Mouse (Mus musculus): ENCODE measurements at regions not wholly inside any gene's neighbourhood (a gene's known extent, or its start where the extent isn't known, plus 50 kb on each side); places are given as distances from the start of the nearest gene placed in this dataset.
A peak's percentile ranks its signal among the peaks of the same experiment; 100 is the strongest.

DNA sequence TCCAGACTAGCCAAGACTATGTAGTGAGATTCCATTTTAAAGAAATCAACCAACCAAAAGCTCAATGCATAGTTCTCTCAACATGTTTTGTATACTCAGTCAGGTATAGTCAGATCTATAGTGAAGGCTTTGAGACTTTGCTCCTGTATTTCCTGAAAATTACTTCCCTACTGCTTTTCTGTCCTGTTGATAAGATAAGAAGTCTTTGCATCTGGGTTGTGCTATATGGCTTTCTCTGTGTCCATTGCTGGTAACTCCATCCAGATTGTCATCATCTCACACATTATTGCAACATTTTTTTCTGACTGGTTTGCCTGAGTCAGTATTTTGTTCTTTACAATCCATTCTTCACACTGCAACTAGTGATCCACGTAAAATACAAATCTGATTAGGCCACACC is 74.0 kb downstream of the Agtr2 start:
- WGBS (ENCODE audit: missing documents): 75% methylated on average over 1 of the region's 1 CpGs
- H3K79me2 ChIP-seq (ENCODE audit: inconsistent target): no peaks in the 10 kb centered on the region

DNA sequence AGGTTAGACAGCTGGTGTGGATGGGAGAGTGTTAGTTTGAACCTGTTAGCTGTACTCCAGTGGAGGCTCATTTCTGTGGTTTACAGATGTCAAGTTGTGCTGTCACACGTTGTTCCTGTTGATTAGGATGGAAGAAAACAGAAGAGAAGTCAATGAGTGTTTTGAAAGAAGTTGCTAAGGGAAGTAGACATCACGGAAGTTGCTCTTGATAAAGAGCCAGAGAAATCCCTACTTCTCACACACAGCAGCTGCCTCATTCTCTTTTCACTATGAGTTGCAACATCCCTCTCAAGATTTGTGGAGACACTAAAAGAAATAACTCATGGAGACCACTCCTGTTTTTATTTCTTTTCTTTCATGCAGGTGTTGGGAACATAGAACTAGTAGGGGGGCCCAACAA is 82.3 kb downstream of the Agtr2 start:
- no peaks in the 10 kb centered on the region for H3K36me3 ChIP-seq (ENCODE audit: inconsistent target)
- H3K27ac ChIP-seq: peak overlapping the region; percentile 63
- WGBS (ENCODE audit: missing documents): 6% methylated on average over 2 of the region's 2 CpGs
- H3K4me3 ChIP-seq (ENCODE audit: inconsistent target): no peak overlapping the region
- no peaks in the 10 kb centered on the region for H3K79me2 ChIP-seq (ENCODE audit: inconsistent target)

More for the DNA sequence above, 74.0 kb downstream of the Agtr2 start:
- H3K36me3 ChIP-seq (ENCODE audit: inconsistent target): no peaks in the 10 kb centered on the region
- H3K27ac ChIP-seq: no peak overlapping the region
- no peak overlapping the region for H3K4me3 ChIP-seq (ENCODE audit: inconsistent target)

DNA sequence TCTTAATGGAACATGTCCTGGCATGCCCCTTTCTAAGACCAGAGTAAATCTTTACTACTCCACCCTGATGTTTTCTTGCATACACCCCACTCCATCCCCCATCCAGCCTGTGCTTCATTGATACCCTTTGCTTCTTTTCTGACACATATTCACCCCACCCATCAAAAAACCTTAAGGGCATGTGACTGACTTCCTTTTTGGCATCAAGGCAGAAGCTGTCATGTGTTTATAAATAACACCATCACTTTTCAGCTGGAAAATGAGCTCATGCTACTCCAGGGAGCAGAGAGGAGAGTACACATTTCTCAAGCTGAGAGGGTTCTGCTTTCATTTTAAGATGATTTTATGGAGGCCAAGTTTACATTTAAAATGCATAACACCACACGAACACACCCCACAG is 83.2 kb downstream of the Agtr2 start:
- H3K27ac ChIP-seq: peak overlapping the region; percentile 63
- no peaks in the 10 kb centered on the region for H3K36me3 ChIP-seq (ENCODE audit: inconsistent target)
- H3K4me3 ChIP-seq (ENCODE audit: inconsistent target): no peak overlapping the region
- WGBS (ENCODE audit: missing documents): 56% methylated on average over 1 of the region's 1 CpGs
- no peaks in the 10 kb centered on the region for H3K79me2 ChIP-seq (ENCODE audit: inconsistent target)

GRCm38 (mm10) chrX:21567971-21568370 is 83.6 kb downstream of the Agtr2 start:
- 63% methylated on average over 1 of the region's 1 CpGs for WGBS (ENCODE audit: missing documents)
- Histone ChIP-seq H3K4me3 (ENCODE audit: inconsistent target) (no peak overlapping the region), H3K36me3 (ENCODE audit: inconsistent target) (no peaks in the 10 kb centered on the region), H3K27ac (peak overlapping the region; percentile 63), H3K79me2 (ENCODE audit: inconsistent target) (no peaks in the 10 kb centered on the region)

DNA sequence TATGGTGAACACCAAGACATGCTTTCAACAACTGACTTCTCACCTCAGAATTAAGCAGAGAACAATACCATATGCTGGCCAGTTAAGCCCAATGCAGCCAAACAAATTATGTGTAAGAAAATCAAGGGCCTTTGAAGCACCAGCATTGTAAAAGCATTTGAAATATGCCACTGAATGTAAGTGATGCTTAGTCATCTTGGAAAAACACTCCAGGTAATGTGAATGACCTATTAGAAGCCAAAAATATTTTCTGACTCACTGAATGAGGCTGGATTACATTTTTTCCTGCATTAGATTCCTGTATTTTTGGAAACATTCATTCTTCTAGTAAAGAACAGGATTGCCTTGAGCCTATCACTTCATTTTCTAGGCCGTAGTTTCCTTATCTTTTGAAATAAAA is 95.6 kb downstream of the Agtr2 start:
- 100% methylated on average over 1 of the region's 1 CpGs for WGBS (ENCODE audit: missing documents)
- Histone ChIP-seq H3K79me2 (ENCODE audit: inconsistent target) (no peaks in the 10 kb centered on the region), H3K36me3 (ENCODE audit: inconsistent target) (no peaks in the 10 kb centered on the region)

GRCm38 (mm10) chrX:21586030-21586429 is 101.7 kb downstream of the Agtr2 start:
- Histone ChIP-seq H3K4me3 (ENCODE audit: inconsistent target) (no peak overlapping the region), H3K79me2 (ENCODE audit: inconsistent target) (no peaks in the 10 kb centered on the region), H3K36me3 (ENCODE audit: inconsistent target) (no peaks in the 10 kb centered on the region), H3K27ac (no peak overlapping the region)
- 70% methylated on average over 1 of the region's 1 CpGs for WGBS (ENCODE audit: missing documents)

More for the DNA sequence above, 95.6 kb downstream of the Agtr2 start:
- no peak overlapping the region for H3K27ac ChIP-seq
- H3K4me3 ChIP-seq (ENCODE audit: inconsistent target): no peak overlapping the region

DNA sequence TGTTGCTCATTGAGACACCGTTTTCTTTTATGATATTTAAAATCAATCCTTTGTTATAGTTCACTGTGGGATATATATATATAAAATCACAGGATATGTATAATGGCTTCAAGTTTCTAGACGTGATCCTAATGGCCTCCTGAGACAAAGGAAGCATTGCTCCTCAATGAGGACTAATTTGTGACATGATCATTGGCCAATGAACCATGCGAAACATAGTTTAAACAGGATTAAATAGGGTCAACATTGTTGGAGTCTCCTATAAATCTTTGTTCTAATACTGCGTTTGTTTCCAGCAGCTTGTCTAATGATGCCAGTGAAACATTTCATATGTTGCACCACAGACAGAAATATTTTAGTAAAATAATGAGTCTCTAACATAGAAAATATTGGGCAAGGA is 105.5 kb downstream of the Agtr2 start:
- Histone ChIP-seq H3K4me3 (ENCODE audit: inconsistent target) (no peak overlapping the region), H3K36me3 (ENCODE audit: inconsistent target) (no peaks in the 10 kb centered on the region), H3K79me2 (ENCODE audit: inconsistent target) (no peaks in the 10 kb centered on the region), H3K27ac (no peak overlapping the region)
- 82% methylated on average over 4 of the region's 4 CpGs for WGBS (ENCODE audit: missing documents)
